Mouse (Mus musculus) urinary bladder, adult 18-20 months (tissue): ENCODE measurements around the gene Ripor1.
A peak's percentile ranks its signal among the peaks of the same experiment; 100 is the strongest.

Experiments used
- DNase-seq, 2 experiments: peaks; one replicate each; pipeline ENCODE4 v3.0.0; 2022; ENCODE audit warnings: low spot score in 2 of 2, mixed read lengths in 2 of 2

The Ripor1 gene

GRCm38 (mm10) chr8:105626086-105626485 lies 21.0 kb downstream of the Ripor1 start:
- DNase-seq: no peak

GRCm38 (mm10) chr8:105629337-105629736 lies 24.3 kb downstream of the Ripor1 start:
- no peak for DNase-seq

GRCm38 (mm10) chr8:105634771-105635458 lies 29.9 kb downstream of the Ripor1 start:
- no peak for DNase-seq

GRCm38 (mm10) chr8:105635481-105635880 lies 30.4 kb downstream of the Ripor1 start:
- DNase-seq: no peak

- peak; percentile 84 to 88 for DNase-seq
These were observed 31.2 kb downstream of the Ripor1 start, which contains the start of gene Ctcf for GRCm38 (mm10) chr8:105636018-105636962. TSS of gene Ctcf (plus strand) at chr8:105636568.

GRCm38 (mm10) chr8:105636963-105637510 lies 32.0 kb downstream of the Ripor1 start, which contains the start of gene Agrp:
TSS of gene Agrp (minus strand) at chr8:105637393.
- DNase-seq: peak; percentile 18 to 65

GRCm38 (mm10) chr8:105637601-105638041 lies 32.6 kb downstream of the Ripor1 start:
- no peak for DNase-seq

- no peak for DNase-seq
These were observed 33.5 kb downstream of the Ripor1 start for GRCm38 (mm10) chr8:105638510-105638909.

- DNase-seq: no peak
These were observed 34.8 kb downstream of the Ripor1 start for GRCm38 (mm10) chr8:105639835-105640234.

GRCm38 (mm10) chr8:105640511-105640910 lies 35.5 kb downstream of the Ripor1 start:
- DNase-seq: no peak

GRCm38 (mm10) chr8:105645205-105645604 lies 40.1 kb downstream of the Ripor1 start:
- DNase-seq: no peak

GRCm38 (mm10) chr8:105648929-105649328 lies 43.9 kb downstream of the Ripor1 start:
- no peak for DNase-seq

- no peak for DNase-seq
These were observed 52.6 kb downstream of the Ripor1 start for GRCm38 (mm10) chr8:105657641-105658040.

GRCm38 (mm10) chr8:105661167-105661566 lies 56.1 kb downstream of the Ripor1 start:
- DNase-seq: no peak
